Mouse (Mus musculus) forebrain, embryonic 10.5 days (tissue): ENCODE data around the gene Med24. TPM values are rescaled to one million over a fixed set of nuclear protein-coding genes. Genes with fewer than 3 reads are reported as not detected.
"Not testable (repeated sequence)": the region's sequence is repeated elsewhere in the genome, so short reads cannot be mapped to it uniquely, and the experiment has no call there.

Source experiments
- DNase-seq: peaks from one replicate; pipeline ENCODE4 v3.0.0-alpha.2; 2017; ENCODE audit warnings: low spot score; ENCODE audit errors: extremely low spot score
- H3K27ac ChIP-seq: fragments of 300-500 bp; sonication (generic); 2 replicates; pipeline ENCODE4 v1.5.1; 2016; ENCODE audit warnings: mild to moderate bottlenecking
- H3K27me3 ChIP-seq: fragments of 300-500 bp; sonication (generic); 2 replicates; pipeline ENCODE4 v1.6.1; 2016; ENCODE audit warnings: mild to moderate bottlenecking; ENCODE audit not compliant: poor library complexity, severe bottlenecking
- H3K36me3 ChIP-seq: fragments of 300-500 bp; sonication (generic); replicated peaks from 2 replicates; pipeline ENCODE4 v1.6.1; 2016; ENCODE audit warnings: mild to moderate bottlenecking, moderate library complexity
- H3K4me1 ChIP-seq: fragments of 300-500 bp; sonication (generic); 2 replicates; pipeline ENCODE4 v1.6.1; 2016
- H3K4me3 ChIP-seq: fragments of 300-500 bp; sonication (generic); 2 replicates; pipeline ENCODE4 v1.5.1; 2016; ENCODE audit warnings: mild to moderate bottlenecking, moderate library complexity
- H3K9me3 ChIP-seq: fragments of 300-500 bp; sonication (generic); 2 replicates; pipeline ENCODE4 v1.6.1; 2016; ENCODE audit warnings: mild to moderate bottlenecking, moderate library complexity
- WGBS: fragments of 180-500 bp; shearing (Covaris S2); methylation state at CpG from one replicate; pipeline ENCODE4 v1.1.7; 2016; 5-methylcytosine and 5-hydroxymethylcytosine counted together
- polyA plus RNA-seq: library from polyadenylated mRNA; unstranded; fragments of >200 nt; fragmentation: Nextera tagmentation; extraction: Ambion mirVana; gene quantifications from 2 replicates; pipeline ENCODE4 v1.2.1, GENCODE M21; 2016

The Med24 gene
- polyA plus RNA-seq, 1 experiment from 2014 or later, result 77.3 TPM

GRCm38 (mm10) chr11:98721458-98722226 is 7.6 kb downstream of the Med24 start:
- peaks cover 58% of the 10 kb centered on the region for H3K36me3 ChIP-seq
- no peaks in the 10 kb centered on the region for H3K9me3 ChIP-seq
- H3K27me3 ChIP-seq, result no peaks in the 10 kb centered on the region
- 77% methylated on average over 24 of the region's 24 CpGs for WGBS
- H3K4me3 ChIP-seq, result no peak overlapping the region
- H3K27ac ChIP-seq, result no peak overlapping the region
- DNase-seq, result no peak
- peaks cover 15% of the 10 kb centered on the region for H3K4me1 ChIP-seq

GRCm38 (mm10) chr11:98720756-98721155 is 8.5 kb downstream of the Med24 start:
- peaks cover 15% of the 10 kb centered on the region for H3K4me1 ChIP-seq
- H3K36me3 ChIP-seq, result peaks cover 58% of the 10 kb centered on the region
- H3K4me3 ChIP-seq, result no peak overlapping the region
- WGBS, result 86% methylated on average over 2 of the region's 2 CpGs
- DNase-seq, result no peak
- H3K27me3 ChIP-seq, result no peaks in the 10 kb centered on the region
- no peaks in the 10 kb centered on the region for H3K9me3 ChIP-seq
- no peak overlapping the region for H3K27ac ChIP-seq

DNA sequence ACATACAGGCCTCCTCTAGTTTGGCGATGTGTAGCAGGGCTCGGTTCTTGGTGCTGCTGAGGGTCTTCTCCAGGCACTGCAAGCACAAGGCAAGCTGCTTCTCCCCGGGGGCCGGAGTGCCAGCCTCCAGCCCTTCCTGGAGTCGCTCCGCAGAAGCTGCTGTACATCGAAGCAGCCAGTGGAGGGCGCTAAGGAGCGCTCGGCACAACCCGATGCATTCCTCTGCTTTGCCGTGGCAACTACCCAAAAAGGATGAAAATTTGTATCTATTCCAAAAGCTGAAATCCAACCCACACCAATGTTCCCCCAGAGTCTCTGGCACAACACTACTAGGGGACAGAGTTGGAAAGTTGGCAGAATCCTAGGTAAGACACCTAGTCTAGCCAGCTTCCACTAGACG is 11.3 kb downstream of the Med24 start:
- H3K27ac ChIP-seq, result 0 out of 2 replicates have a peak overlapping the region, but pooled peaks have one; percentile 33
- no peaks in the 10 kb centered on the region for H3K27me3 ChIP-seq
- peaks cover 64% of the 10 kb centered on the region for H3K36me3 ChIP-seq
- peak; percentile 67 for DNase-seq
- 22% methylated on average over 13 of the region's 13 CpGs for WGBS
- H3K4me1 ChIP-seq, result peaks cover 15% of the 10 kb centered on the region
- H3K4me3 ChIP-seq, result no peak overlapping the region
- H3K9me3 ChIP-seq, result no peaks in the 10 kb centered on the region

DNA sequence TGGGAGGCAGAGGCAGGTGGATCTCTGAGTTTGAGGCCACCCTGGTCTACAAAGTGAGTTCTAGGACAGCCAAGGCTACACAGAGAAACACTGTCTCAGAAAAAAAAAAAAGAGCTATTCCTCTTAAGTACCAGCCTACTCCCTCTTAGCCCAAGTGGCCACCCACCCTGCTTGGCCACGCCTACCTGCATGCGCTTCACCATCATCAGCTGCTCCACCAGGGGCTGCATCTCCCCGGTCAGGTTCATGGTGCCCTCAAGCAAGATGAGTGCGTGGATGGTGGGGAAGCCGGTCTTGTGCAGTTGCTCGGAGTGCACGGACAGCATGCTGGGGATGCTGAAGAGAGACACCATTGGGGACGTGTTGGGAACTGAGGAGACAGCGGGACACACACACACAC is 13.3 kb downstream of the Med24 start:
- 96% methylated on average over 9 of the region's 9 CpGs for WGBS
- DNase-seq, result no peak
- no peak overlapping the region for H3K27ac ChIP-seq
- peaks cover 15% of the 10 kb centered on the region for H3K4me1 ChIP-seq
- H3K36me3 ChIP-seq, result peaks cover 76% of the 10 kb centered on the region
- no peaks in the 10 kb centered on the region for H3K9me3 ChIP-seq
- H3K4me3 ChIP-seq, result no peak overlapping the region
- H3K27me3 ChIP-seq, result no peaks in the 10 kb centered on the region

DNA sequence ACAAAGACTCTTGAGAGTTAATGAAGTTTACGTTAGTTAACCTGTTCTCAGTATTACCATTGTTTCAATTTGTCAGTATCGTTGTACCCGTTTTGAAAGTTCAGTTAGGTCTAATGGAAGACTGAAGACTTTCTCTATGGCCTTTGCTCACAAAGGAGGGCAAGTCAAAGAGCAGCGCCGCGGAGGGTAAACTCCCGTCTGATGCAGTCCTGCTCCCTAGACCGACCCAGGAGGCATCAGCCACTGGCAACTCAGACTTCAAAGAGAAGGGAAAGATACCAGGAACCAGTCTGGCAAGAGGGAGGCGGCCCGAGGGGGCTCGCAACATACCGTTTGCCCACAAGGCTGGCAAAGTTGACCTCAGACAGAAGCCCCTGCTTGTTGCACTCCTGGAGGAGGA is 15.5 kb downstream of the Med24 start:
- H3K4me1 ChIP-seq, result peaks cover 12% of the 10 kb centered on the region
- H3K9me3 ChIP-seq, result no peaks in the 10 kb centered on the region
- WGBS, result 92% methylated on average over 12 of the region's 12 CpGs
- H3K4me3 ChIP-seq, result no peak overlapping the region
- no peak for DNase-seq
- no peak overlapping the region for H3K27ac ChIP-seq
- H3K27me3 ChIP-seq, result no peaks in the 10 kb centered on the region
- H3K36me3 ChIP-seq, result peaks cover 92% of the 10 kb centered on the region

GRCm38 (mm10) chr11:98712009-98712408 is 17.2 kb downstream of the Med24 start:
- H3K27me3 ChIP-seq, H3K4me3 ChIP-seq, DNase-seq, H3K4me1 ChIP-seq, H3K9me3 ChIP-seq, H3K27ac ChIP-seq: not testable (repeated sequence)
- WGBS, result 84% methylated on average over 6 of the region's 6 CpGs
- peaks cover 96% of the 10 kb centered on the region for H3K36me3 ChIP-seq

DNA sequence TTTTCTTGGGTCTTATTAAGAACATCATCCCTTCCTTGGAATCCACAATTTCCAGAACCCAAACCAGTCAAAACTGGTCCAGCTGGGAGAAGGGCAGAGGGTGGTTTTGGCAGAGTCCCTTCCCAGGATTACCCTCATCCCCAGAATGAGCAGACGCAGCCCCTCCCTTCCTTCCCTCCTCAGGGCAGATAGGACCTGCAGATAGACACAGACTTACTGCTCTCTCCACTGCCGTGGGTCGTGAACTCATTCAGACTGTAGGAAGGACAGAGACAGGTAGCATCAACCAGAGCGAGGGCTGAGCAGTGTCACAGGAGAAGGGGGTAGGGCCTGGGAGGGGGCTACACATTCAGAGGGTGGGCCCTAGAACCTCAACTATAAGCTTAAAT is 18.2 kb downstream of the Med24 start:
- 94% methylated on average over 4 of the region's 4 CpGs for WGBS
- Histone ChIP-seq H3K36me3 (peaks cover 96% of the 10 kb centered on the region), H3K27me3 (no peaks in the 10 kb centered on the region), H3K27ac (no peak overlapping the region), H3K9me3 (no peaks in the 10 kb centered on the region), H3K4me3 (no peak overlapping the region), H3K4me1 (no peaks in the 10 kb centered on the region)
- DNase-seq, result no peak

DNA sequence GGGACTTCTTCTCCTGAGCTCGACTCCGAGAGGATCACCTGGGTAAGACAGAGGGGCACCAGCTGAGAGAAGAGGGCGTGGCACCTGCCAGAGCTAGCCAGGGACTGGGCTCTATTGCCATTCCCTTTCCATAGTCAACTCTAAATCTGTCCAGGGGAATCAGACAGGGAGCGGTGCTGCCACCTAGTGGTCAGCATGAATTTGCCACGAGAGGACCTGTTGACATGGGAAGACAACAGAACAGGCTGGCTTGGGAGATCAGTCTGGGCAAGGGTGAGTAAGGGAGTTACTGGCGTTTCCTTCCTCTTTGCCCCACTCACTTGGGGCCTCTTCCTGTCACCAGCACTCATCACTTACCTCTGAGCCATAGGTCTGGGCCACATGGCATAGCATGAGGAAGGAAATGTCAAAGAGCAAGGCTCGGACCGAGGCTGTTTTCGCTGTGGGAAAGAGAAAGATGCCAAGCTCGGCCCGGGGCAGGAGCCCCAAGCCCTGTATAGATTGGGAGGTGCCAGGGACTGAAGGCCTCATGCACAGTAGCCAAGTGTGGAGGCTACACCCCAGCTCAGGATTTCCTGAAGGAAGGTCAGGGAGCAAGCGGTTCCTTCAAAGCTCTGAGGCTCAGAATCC is 18.7 kb downstream of the Med24 start:
- Histone ChIP-seq H3K4me3 (no peak overlapping the region), H3K27ac (no peak overlapping the region), H3K36me3 (peaks cover 96% of the 10 kb centered on the region)

GRCm38 (mm10) chr11:98709001-98709741 is 20.1 kb downstream of the Med24 start:
- 94% methylated on average over 26 of the region's 26 CpGs for WGBS
- no peak for DNase-seq
- no peak overlapping the region for H3K4me3 ChIP-seq
- H3K27ac ChIP-seq, result no peak overlapping the region
- no peaks in the 10 kb centered on the region for H3K4me1 ChIP-seq
- no peaks in the 10 kb centered on the region for H3K9me3 ChIP-seq
- H3K27me3 ChIP-seq, result no peaks in the 10 kb centered on the region
- H3K36me3 ChIP-seq, result peaks cover 96% of the 10 kb centered on the region

More for the DNA sequence above, 18.7 kb downstream of the Med24 start:
- Histone ChIP-seq H3K27me3 (no peaks in the 10 kb centered on the region), H3K4me1 (no peaks in the 10 kb centered on the region), H3K9me3 (no peaks in the 10 kb centered on the region)
- DNase-seq, result peak; percentile 83
- WGBS, result 60% methylated on average over 12 of the region's 12 CpGs

DNA sequence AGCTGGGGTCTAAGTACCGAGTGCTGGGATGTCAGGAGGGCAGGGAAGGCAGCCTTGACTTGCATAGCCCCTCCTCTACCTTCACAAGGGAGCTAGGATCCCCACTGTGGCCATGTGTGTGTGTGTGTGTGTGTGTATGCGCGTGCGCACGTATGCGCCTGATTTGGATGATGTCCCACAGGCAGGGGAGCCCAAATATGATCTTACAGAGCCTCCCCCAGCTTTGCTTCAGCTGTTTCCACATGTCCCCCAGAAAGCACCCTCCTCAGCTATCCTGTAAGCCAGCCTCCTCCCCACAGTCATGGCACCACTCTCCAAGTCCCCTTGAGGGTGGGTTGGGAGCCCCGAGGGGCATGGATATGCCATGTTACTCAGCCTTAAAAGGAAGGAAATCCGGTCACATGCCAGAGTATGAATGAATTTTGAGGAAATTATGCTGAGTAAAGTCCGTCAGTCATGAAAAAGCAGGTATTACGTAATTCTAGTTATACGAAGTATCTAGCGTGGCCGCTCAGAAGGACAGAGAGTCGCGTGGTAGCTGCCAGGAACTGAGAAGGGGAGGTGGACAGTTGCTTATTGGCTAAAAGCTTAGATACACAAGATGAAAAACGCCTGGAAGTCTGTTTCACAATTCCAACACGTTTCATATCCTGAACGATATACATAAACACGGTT is 20.8 kb downstream of the Med24 start:
- H3K27me3 ChIP-seq, result no peaks in the 10 kb centered on the region
- H3K4me1 ChIP-seq, result no peaks in the 10 kb centered on the region
- DNase-seq, result no peak
- H3K36me3 ChIP-seq, result peaks cover 90% of the 10 kb centered on the region
- H3K9me3 ChIP-seq, result no peaks in the 10 kb centered on the region
- H3K27ac ChIP-seq, result no peak overlapping the region
- H3K4me3 ChIP-seq, result no peak overlapping the region
- 95% methylated on average over 19 of the region's 19 CpGs for WGBS

- H3K27ac ChIP-seq, result no peak overlapping the region
- no peaks in the 10 kb centered on the region for H3K27me3 ChIP-seq
- 96% methylated on average over 22 of the region's 22 CpGs for WGBS
- no peak for DNase-seq
- no peaks in the 10 kb centered on the region for H3K9me3 ChIP-seq
- peaks cover 82% of the 10 kb centered on the region for H3K36me3 ChIP-seq
- no peak overlapping the region for H3K4me3 ChIP-seq
- no peaks in the 10 kb centered on the region for H3K4me1 ChIP-seq
Measured at GRCm38 (mm10) chr11:98707401-98708281, 21.6 kb downstream of the Med24 start.

DNA sequence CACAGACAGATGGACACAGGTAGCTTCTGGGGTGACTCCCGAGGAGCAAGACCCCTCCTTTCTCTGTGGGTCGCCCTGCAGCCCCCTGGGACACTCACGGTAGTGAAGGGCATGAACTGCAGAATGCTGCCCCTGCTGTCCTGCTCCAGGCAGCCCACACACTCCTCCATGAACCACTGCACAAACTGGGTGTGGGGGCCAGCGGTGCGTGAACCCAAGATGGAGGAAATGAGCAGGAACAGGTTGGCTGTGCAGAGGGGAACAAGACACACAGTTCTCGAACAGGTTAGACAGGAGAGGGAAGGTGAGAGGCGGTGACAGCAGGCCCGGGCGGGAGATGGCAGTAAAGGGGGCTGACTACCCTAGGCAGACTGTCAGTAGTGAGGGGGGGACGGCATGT is 24.2 kb downstream of the Med24 start:
- H3K36me3 ChIP-seq, result peaks cover 61% of the 10 kb centered on the region
- WGBS, result 92% methylated on average over 10 of the region's 10 CpGs

More for the DNA sequence above, 24.2 kb downstream of the Med24 start:
- no peak for DNase-seq
- no peaks in the 10 kb centered on the region for H3K9me3 ChIP-seq
- peaks cover 12% of the 10 kb centered on the region; the same call in 1 of the 2 replicates for H3K4me1 ChIP-seq
- H3K4me3 ChIP-seq, result no peak overlapping the region
- H3K27me3 ChIP-seq, result peaks cover 19% of the 10 kb centered on the region; the same call in 1 of the 2 replicates
- H3K27ac ChIP-seq, result no peak overlapping the region
